Mouse (Mus musculus) thymus, postnatal 36 days (tissue): ENCODE measurements at regions not wholly inside any gene's neighbourhood (a gene's known extent, or its start where the extent isn't known, plus 50 kb on each side); places are given as distances from the start of the nearest gene placed in this dataset.
"Not testable (repeated sequence)": the region's sequence is repeated elsewhere in the genome, so short reads cannot be mapped to it uniquely, and the experiment has no call there.

Experiments
- DNase-seq, 2 experiments: peaks; one replicate each; pipeline ENCODE4 v3.0.0; 2022; ENCODE audit warnings: mixed read lengths in 2 of 2

GRCm38 (mm10) chr5:118464931-118465801, 95.3 kb upstream of the Med13l start:
- DNase-seq: peak; percentile 39 to 58

- peak; percentile 43 to 55 for DNase-seq
Measured at GRCm38 (mm10) chr5:118465991-118466750, 94.3 kb upstream of the Med13l start.

GRCm38 (mm10) chr5:118468739-118469138, 91.7 kb upstream of the Med13l start:
- DNase-seq: no peak

- DNase-seq: no peak
Measured at GRCm38 (mm10) chr5:118471569-118471968, 88.9 kb upstream of the Med13l start.

- DNase-seq: no peak
Measured at GRCm38 (mm10) chr5:118472291-118472690, 88.2 kb upstream of the Med13l start.

DNA sequence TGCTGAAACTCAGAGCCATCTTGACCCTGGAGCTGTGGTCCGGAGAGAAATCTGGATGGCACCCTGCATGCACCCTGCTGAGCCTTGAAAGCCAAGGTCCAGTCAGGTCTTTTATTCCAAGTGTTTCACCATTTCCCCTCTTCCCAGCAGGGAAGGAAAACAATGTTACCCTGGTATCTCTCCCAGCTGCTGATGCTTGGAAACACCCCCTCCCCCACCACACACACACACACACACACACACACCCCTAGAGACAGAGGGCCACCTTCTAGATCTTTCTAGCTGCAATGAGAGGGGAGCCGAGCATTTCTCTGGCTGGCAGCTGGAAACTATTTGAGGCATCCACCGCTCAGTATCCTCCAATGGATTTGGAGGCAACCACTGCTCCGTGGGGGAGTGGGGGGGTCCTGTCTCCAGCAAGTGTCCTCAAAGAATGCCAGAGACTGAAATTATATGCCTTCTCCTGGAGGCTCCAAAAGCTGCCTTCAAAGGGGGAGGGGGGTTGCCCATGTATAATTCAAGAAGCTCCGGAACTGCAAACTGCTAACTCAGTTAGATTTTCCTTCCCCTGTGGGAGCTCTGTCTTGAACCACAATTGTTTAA, 87.2 kb upstream of the Med13l start:
- no peak for DNase-seq

DNA sequence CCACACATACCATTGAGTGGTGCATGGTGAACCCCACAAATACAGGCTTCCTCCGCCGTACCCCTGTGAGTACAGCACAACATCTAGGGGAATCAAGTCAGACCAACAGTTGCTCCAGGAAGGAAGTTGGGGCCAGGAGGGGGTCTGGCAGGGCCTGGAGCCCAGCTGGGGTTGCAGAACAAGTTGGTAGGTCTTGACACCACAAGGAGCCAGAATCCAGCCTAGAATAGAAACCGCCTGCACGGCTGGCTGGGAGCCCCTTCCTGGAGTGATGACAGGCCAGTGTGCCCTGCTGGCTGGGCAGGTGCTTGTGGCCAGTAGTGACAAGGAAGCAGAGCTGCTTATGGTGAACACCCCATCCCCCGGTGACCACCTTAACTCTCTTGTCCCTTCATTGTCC, 83.9 kb upstream of the Med13l start:
- peak; percentile 40 to 60 for DNase-seq

GRCm38 (mm10) chr5:118477131-118478119, 83.1 kb upstream of the Med13l start:
- peak; percentile 52 to 65 for DNase-seq

GRCm38 (mm10) chr5:118478120-118478768, 82.2 kb upstream of the Med13l start:
- peak; percentile 77 to 90 for DNase-seq

DNA sequence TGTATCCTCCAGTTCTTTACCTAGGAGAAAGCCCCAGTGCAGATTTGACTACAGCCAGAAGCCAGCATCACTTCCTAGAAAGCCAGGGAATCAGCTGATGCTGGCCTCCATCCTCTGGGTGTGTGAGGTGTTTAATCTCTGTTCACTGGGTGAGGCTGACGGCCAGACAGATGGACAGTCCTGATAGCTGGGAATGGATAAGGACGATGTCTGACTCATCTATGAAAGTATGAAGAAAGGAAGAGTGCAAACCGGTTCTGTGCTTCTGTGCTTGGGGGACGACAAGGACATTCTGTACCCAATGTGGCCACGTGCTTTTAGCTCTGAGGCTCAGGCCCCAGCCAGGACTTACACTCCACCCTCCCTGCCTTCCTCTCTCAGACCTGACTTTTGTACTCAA, 80.5 kb upstream of the Med13l start:
- no peak for DNase-seq

GRCm38 (mm10) chr5:118480965-118481793, 79.3 kb upstream of the Med13l start:
- peak in 1 of 2 experiments; percentile 48 for DNase-seq

- no peak for DNase-seq
Measured at GRCm38 (mm10) chr5:118481794-118482049, 78.8 kb upstream of the Med13l start.

- peak; percentile 48 to 56 for DNase-seq
Measured at GRCm38 (mm10) chr5:118482598-118482997, 77.9 kb upstream of the Med13l start.

DNA sequence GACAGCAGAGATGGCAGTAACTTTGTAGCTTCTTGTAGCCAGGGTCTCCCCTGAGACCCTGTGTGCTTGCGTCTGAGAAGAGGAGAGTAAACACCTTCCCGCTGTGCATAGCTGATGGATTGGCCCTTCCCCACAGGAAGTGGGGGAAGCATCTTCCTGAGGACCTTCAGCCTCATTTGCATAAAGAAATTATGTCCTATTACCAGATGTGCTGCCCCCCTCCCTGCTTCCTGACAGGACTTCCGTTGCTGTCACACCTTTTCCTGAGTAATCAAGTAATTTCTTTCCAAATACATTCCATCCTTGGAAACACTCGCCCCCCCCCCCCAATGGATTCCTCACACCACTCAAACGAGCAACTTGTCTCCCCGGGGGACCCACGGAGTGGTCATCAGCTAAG, 77.5 kb upstream of the Med13l start:
- no peak for DNase-seq

GRCm38 (mm10) chr5:118483532-118483931, 76.9 kb upstream of the Med13l start:
- DNase-seq: no peak

GRCm38 (mm10) chr5:118485191-118485590, 75.3 kb upstream of the Med13l start:
- no peak for DNase-seq

DNA sequence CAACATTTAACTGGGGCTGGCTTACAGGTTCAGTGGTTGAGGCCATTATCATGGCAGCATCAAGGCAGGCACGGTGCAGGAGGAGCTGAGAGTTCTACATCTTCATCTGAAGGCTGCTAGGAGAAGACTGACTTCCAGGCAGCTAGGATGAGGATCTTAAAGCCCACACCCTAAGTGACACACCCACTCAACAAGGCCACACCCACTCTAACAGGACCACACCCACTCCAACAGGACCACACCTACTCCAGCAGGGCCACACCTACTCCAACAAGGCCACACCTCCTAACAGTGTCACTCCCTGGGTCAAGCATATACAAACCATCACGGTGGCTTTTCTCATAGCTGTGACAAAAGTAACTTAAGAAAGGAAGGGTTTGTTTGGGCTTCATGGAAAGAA, 68.0 kb upstream of the Med13l start:
- DNase-seq: not testable (repeated sequence)

DNA sequence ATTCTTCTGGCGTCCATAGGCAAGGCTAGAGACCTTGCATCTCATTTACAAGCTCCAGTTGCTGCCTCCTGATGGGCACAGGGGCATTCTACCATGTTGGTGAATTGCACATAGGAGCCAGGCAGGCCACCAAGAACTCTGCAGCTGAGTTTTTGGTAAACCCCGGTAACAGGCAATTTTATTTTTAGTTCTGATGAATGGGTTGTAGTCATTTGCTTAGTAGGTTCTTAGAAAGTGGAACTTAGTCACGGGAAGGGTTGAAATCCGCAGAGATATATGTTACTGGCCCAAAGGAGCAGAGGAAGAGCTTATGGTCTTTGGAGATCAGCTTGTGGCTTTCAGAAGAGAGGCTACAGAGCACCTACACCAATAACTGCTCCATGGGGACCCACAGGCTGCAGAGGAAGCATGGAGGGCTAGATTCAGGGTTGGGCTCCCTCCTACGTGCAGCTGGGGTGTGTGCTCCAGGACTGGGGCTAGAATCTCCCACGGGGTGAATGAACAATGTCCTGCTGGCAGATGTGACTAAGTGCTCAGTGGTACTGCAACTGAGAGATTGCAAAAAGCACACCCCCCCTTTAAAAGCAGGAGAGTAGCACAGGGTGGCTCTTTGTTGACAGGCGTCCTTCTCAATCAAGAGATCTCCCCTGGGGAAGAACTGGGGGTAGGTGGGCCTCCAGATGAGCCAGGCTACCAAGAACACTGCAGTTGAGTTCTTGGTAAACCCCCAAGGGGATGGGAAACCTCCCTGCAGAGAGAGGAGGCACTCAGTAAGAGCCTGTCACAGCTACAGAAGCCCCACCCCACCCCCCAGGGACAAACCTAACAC, 65.6 kb upstream of the Med13l start:
- DNase-seq: no peak

GRCm38 (mm10) chr5:118495478-118495760, 65.1 kb upstream of the Med13l start:
- DNase-seq: no peak

DNA sequence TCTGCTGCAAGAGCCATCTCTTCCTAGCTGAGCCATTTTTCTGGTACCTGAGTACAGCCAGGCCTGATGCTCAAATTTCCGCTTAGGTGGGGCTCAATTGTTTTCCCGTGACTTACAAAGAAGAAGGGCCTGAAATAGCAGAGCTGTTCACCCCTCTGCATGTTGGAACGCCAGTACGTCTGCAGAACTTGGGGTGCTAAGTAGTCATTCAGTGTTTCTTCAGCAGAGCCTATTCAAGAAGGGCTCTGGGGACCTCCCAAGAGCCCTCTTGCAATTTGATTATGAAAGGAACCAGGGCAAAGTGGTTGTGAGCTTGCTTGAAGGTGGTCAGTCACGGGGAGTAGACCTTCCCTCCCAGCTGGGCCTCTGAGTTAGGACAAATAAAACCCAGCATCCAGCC, 58.9 kb upstream of the Med13l start:
- DNase-seq: no peak
